Mouse (Mus musculus) heart, postnatal 14 days (tissue): Measurements from ENCODE around the gene Wdfy4. TPM values are rescaled to one million over a fixed set of nuclear protein-coding genes. Genes with fewer than 3 reads are reported as not detected.

Experiments
- DNase-seq, 2 experiments: peaks; one replicate each; pipeline ENCODE4 v3.0.0; 2021 to 2022
- intact Hi-C: fragments of 180-260 bp; cut with DNase I; formaldehyde crosslinking; loops from one replicate; pipeline ENCODE4 v1.15.1; 2025
- total RNA-seq, 2 experiments: library from RNA; stranded (reverse); gene quantifications; 2 replicates each; pipeline ENCODE4 v1.2.3; 2021

Gene Wdfy4
- total RNA-seq, 2 experiments from 2014 or later = 2.3 to 3.1 TPM

DNA sequence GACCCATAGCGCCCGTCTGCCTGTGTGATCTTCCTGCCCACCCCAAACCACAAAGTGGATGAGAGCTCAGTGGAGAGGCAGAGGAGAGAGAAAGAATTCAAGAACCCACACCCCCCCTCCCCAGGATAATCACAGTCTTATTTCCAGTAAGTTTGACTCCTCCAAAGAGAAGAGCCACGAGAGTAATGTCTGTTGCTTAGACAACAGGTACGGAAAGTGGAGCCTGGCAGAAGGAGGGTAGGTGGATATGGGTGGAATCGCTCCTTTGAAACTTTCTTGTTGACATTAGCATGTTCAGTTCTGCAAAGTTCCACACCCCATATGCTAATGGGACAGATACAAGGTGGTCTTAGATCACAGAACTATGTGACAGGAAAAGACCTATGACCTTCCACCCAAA is 88.8 kb downstream of the Wdfy4 start:
- DNase-seq = no peak
- intact Hi-C loops = no loop called here

GRCm38 (mm10) chr14:33083326-33083725 is 102.0 kb downstream of the Wdfy4 start:
- no peak for DNase-seq
- intact Hi-C loops = no loop called here

GRCm38 (mm10) chr14:33082301-33082700 is 103.0 kb downstream of the Wdfy4 start:
- intact Hi-C loops = no loop called here
- DNase-seq = no peak

DNA sequence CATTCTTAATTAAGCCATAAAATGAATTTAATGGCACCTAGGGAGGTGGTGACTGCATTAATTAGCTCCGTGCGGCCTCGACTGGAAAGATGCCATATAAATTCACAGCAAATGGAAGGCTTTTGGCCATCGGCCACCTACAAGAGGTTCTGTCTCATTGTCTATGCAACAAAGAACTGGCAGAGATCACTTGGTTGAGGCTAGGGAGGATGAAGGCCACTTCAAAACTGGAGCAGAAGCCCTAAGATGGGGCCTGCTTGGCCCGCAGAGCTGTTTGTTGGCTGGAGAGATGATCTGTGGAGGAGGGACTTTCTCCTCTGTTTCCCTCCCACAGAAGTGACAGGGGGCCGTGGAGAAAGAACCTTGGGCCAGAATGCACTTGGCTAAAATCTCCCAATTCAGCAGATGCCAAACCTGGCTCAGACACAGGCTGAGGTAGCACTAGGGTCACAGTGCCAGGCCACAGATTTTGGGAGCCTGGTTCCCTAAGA is 103.9 kb downstream of the Wdfy4 start:
- intact Hi-C loops = no loop called here

DNA sequence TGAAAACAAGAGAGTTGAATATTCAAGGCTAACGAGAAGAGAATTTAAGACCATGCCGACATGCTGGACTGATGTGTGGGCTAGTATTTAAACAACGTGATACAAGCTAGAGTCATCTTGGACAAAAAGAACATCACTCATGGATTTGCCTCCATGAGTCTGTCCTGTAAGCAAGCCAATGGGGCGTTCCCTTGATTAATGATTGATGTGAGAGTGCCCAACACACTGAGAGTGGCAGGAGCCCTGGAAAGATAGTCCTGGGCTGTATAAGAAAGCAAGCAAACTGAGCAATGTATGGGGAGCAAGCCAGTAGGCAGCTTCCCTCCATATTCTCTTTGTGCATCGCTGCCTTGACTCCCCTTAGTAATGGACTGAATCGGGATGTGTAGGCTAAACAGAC is 106.7 kb downstream of the Wdfy4 start:
- no peak for DNase-seq
- intact Hi-C loops = no loop called here

More for the DNA sequence above, 103.9 kb downstream of the Wdfy4 start:
- peak in 1 of 2 experiments; percentile 5 for DNase-seq

DNA sequence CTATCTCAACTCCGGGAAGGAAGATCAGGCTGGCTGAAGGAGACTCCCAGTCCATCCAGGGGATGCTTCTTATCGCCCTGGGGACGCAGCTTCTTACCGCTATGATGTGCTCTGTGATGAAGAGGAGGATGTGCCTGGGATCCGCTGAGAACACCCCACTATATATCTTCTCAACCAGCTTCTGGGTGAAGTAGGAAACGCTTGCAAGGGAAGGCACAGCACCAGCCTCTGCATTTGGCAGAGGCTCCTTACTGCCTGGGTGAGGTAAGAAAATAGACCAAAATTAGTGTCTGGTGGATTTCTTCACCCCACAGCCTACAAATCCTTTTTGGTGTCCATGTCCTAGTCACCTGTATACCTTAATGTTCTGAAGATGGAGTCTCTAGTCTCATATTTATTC is 107.2 kb downstream of the Wdfy4 start:
- no peak for DNase-seq
- intact Hi-C loops = no loop called here

GRCm38 (mm10) chr14:33073355-33073754 is 112.0 kb downstream of the Wdfy4 start:
- intact Hi-C loops = no loop called here
- no peak for DNase-seq

GRCm38 (mm10) chr14:33072351-33072750 is 113.0 kb downstream of the Wdfy4 start:
- DNase-seq = no peak
- intact Hi-C loops = no loop called here

GRCm38 (mm10) chr14:33067676-33068075 is 117.6 kb downstream of the Wdfy4 start:
- intact Hi-C loops = no loop called here
- no peak for DNase-seq

DNA sequence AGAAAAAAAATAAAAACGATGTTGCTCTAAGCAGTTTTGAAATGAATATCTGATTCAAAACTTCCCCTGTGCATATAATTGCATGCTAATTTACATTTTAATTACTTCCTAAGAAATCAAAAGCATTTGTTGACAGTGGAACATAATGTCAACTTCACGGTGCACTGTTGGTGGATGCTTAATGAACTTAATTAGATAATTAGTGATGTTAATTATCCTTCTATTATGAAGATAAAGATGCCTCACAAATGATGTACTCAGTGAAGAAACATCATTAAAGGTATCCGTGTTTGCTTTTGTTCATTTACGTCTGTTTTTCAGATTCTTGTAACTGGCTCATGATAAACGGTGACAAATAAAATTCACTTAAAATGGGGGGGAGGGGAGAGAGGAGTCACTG is 122.3 kb downstream of the Wdfy4 start:
- DNase-seq = no peak
- intact Hi-C loops = no loop called here

DNA sequence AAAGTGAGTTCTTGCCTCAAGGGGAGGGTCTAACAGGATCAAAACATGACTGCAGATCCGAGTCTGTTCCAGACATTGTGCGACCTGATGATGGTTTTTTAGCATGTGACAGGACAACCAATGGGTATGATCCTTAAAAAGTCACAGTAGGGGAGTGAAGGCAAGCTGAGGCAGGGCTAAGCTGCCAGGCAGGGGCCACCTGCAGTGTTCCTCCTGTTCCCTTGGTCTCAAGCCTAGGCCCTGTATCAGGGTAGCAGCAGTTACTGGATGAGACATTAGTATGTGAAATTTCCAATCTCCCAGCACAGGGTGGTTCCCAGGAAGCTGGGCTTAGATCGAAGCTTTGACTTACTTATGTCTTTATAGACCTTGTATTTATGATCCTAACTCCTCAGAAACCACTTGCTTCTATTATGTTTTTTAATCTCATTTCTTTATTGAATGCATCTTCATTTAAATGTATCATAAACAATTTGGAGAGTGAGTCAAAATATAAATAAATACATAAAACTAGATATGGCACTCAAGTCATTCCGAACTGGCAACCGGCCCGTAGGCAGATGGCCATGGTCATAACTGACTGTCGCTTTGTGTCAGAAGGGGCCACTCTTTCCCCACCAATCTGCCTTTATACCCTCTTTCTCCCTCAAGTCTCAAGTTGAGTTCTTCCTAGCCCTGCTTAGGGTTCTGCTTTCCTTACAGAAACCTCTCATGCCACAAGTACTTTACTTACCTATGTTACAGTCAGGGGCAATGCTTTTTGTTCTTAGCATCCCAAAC is 126.2 kb downstream of the Wdfy4 start:
- intact Hi-C loops = no loop called here
- DNase-seq = no peak

DNA sequence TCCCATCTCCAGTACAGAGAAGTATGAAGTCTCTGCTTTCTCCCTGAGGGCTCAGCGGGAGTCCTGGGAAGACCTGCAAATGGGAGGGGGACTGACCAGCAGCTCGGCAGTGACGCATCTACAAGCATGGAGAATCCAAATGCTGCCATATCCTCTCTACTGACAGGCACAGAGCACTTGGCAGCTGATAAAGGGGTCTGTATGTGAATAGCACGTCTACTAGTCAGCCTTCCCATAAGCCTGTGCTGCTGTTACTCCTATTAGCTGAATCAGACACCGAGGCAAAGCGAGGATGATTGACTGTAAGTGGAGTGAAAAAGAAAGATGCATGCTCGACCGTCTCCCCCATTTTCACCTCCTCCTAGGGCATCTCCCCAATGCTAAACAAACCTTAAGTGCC is 131.9 kb downstream of the Wdfy4 start:
- DNase-seq = no peak
- intact Hi-C loops = no loop called here

GRCm38 (mm10) chr14:33045217-33045616 is 140.1 kb downstream of the Wdfy4 start:
- intact Hi-C loops = no loop called here

GRCm38 (mm10) chr14:33036811-33037210 is 148.5 kb downstream of the Wdfy4 start:
- DNase-seq = peak in 1 of 2 experiments; percentile 9
- intact Hi-C loops = no loop called here

More at GRCm38 (mm10) chr14:33045217-33045616, 140.1 kb downstream of the Wdfy4 start:
- no peak for DNase-seq

GRCm38 (mm10) chr14:33035386-33035785 is 149.9 kb downstream of the Wdfy4 start:
- no peak for DNase-seq
- intact Hi-C loops = no loop called here

DNA sequence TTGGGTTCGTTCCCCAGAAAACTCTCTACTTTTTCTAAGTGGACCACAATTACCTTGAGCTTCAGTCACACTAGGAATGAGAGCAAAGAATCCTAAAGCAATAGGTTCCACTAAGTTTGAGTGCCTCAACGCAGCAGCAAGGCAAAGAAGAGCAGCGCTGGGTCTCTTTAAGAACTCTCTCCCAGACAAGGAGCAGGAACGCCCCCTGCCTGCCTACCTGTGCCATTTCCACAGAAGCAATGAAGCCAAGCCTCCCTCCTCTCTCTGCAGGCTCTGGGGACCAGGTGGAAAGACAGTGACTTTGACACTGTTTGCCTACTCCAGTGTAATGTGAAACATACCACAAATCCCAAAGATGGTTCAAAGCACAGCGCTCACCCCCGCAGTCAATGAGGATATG is 151.9 kb downstream of the Wdfy4 start:
- intact Hi-C loops = loop anchor here (2.0 to 5.0 kb wide), 3 partner anchors 71 to 416 kb away; no protein-coding TSS in a partner anchor
- peak; percentile 41 to 60 for DNase-seq

DNA sequence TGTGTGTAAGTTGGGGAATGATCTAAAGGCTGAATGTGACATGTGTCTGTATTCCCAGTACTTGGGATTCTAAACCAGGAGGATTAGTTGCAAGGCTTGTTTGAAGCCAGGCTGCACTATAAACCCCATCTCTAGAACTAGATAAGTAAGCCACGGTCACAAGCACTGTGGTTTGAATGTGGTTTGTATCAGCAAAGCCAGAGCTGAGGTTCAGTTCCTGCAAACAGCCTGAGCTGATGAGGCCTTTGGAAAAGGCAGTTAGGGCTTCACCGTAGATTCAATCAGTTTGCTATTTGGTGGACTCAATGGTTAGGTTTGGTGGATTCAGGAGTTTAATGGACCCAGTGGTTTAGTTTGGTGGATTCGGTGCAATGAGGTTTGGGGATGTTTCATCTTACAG is 154.5 kb downstream of the Wdfy4 start:
- no peak for DNase-seq
- intact Hi-C loops = loop anchor here (5.0 kb wide), 2 partner anchors 69 to 414 kb away; no protein-coding TSS in a partner anchor

GRCm38 (mm10) chr14:33019606-33020005 is 165.7 kb downstream of the Wdfy4 start:
- DNase-seq = peak in 1 of 2 experiments; percentile 23
- intact Hi-C loops = no loop called here

GRCm38 (mm10) chr14:33019050-33019449 is 166.3 kb downstream of the Wdfy4 start:
- no peak for DNase-seq
- intact Hi-C loops = no loop called here

DNA sequence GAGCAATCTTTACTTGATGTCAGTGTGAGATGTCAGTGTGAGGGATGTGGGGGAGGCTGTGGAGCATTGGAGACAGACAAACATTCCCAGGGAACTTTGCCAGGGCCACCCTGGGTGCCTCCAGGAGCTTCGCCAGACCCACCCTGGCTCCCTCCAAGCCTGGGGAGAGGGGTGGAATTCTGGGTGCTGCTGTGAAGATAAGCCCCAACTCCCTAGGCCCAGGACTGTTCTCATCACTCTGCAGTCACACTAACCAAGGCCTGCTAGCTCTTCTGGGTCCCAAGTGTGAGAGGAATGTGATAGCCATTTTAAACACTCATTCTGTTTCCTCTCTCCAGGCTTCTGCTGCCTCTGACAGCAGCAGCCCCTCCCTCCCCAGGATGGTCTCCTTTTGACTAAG is 177.7 kb downstream of the Wdfy4 start:
- DNase-seq = peak in 1 of 2 experiments; percentile 23
- intact Hi-C loops = no loop called here

DNA sequence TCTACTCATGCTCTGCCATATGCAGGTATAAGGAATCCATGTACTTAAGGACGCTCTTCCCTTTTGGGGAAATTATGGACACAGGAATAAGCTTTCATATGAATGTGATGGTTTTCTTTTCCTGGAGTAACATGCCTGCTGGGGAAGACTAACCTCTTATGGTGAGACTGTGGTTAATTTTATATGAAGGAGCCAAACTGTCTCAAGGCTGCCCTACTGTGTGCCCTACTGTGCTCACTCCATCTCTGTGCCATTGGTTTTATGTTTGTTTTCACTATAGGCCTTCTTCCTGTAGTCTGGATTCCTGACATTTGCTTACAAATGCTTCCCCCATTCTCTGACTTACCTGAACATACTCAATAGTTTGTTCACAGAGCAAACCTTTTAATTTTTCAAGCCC is 180.2 kb downstream of the Wdfy4 start:
- intact Hi-C loops = no loop called here
- DNase-seq = no peak
